Mouse (Mus musculus) kidney, adult 2 months (tissue): ENCODE data around the gene 4930544G11Rik.

Experiments
- CTCF ChIP-seq: fragments of 200-500 bp; conservative IDR thresholded peaks from 2 replicates; pipeline ENCODE4 v1.5.1; 2011; ENCODE audit warnings: low read depth, mild to moderate bottlenecking, control low read depth, low read length, moderate library complexity, mixed read lengths; ENCODE audit not compliant: insufficient read depth, insufficient read length
- POLR2A ChIP-seq: fragments of 200-500 bp; IDR thresholded peaks from one replicate; pipeline ENCODE4 v1.6.1; 2011; ENCODE audit warnings: low read depth, low read length, control low read depth

DNA sequence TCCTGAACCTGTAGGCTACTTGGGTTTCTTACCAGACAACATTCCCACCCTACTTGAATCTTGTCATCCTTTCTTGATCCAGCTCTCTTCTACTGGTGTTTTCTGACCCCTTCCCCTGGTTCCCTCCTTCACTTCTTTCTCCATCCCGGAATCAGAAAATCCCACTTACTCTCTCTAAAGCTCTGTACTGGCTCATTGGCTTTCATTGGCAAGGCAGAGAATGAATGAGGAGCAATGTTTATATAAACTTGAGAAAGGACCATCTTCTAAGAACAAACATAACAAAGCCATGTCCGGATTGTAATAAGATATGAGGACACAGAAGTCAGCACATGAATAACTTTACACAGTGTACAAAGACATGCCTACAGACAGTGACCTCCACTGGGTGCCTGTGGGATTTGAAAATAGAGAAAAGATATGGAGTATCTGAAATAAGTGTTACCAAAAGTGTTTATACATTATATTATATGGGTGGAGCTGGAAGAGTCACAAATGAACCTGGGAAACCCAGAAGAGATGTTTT is 45.7 kb upstream of the 4930544G11Rik start:
- TF ChIP-seq CTCF (no peak), POLR2A (no peak)
